Mouse (Mus musculus): ENCODE measurements around the gene F13b. TPM values are rescaled to one million over a fixed set of nuclear protein-coding genes. Genes with fewer than 3 reads are reported as not detected.

The F13b gene
- not detected in 2 replicates for polyA plus RNA-seq (2015; fragmentation: Nextera tagmentation; extraction: Ambion mirVana)

DNA sequence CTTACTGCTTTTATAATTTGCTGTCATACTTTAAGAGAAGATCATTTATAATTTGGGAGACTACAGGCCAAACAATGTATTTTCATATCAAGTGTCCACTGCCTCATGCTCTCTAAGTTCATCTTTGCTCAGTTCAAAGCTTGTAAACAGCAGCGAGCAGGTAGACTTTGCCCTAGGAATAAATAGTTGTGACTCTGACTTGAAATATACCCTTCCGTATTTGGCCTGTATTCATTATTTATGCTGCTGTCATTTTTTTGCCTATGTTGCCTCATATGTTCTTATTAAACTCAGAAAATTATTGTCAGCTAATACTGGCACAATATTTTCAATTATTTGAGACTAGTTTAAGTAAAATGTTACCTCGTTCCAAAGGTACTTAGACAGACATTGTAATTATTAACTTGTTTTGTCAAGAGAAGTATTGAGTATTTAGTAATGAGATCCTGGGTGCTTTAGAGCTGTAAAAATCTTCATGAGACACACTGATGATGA is at the start of gene F13b:
F13b (plus strand) TSS at position 445 of the 495 bp plus-strand sequence.
- Histone ChIP-seq H3K4me3 (replicated peaks) (no peak within 1 kb of the TSS), H3K27me3 (replicated peaks) (no peaks in the 10 kb centered on the region), H3K4me1 (no peaks in the 10 kb centered on the region), H3K27ac (replicated peaks) (no peak within 1 kb of the TSS), H3K36me3 (no peaks in the 10 kb centered on the region), H3K9me3 (replicated peaks) (no peaks in the 10 kb centered on the region), H3K4me2 (no peak within 1 kb of the TSS), H3K9ac (replicated peaks) (no peak within 1 kb of the TSS)
- 90% methylated on average over 3 of the region's 3 CpGs for WGBS
- no peak for ATAC-seq (ENCODE audit: low FRiP score)

DNA sequence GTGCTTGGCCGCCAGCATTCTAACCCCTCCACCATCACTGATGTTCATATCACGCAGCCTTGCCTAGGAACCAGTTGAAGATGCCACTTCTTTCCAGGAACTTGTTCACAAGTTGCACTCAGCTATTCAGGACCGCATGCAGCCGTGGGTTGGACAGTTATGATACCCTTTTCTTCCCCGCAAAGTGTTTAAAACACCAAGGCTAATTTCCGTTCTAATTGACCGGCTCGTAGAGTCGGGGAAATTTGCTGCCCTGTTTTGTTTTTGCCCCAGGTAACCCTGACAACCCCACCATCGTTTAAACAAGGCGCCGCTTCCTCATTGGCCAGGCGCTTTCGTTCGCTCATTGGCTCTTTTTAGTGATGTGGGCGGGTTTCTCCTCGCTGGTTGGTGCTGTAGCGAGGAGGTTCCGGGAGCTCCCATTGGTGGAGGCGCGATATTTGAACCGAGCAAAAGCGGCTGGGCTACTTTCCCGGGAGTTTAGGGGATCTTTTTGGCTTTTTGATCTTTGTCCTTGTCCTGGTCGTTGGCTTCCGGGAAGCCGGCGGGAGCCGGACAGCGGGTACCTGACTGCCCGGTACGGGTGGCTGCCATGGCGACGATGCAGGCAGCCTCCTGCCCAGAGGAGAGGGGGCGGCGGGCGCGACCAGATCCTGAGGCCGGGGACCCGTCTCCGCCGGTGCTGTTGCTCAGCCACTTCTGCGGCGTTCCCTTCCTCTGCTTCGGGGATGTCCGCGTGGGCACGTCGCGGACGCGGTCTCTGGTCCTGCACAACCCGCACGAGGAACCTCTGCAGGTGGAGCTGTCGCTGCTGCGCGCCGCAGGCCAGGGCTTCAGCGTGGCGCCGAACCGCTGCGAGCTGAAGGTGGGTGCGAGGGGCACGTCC is 46.9 kb upstream of the F13b start, which contains the start of gene Aspm:
Aspm (plus strand) TSS at position 433 of the 886 bp plus-strand sequence.
- Histone ChIP-seq H3K27me3 (replicated peaks) (no peaks in the 10 kb centered on the region), H3K4me2 (peak within 1 kb of the TSS; percentile 100), H3K4me3 (replicated peaks) (peak within 1 kb of the TSS; percentile 63), H3K9ac (replicated peaks) (peak within 1 kb of the TSS; percentile 32; the same call in 1 of the 2 replicates), H3K4me1 (peaks cover 13% of the 10 kb centered on the region), H3K36me3 (no peaks in the 10 kb centered on the region; the same call in 1 of the 2 replicates), H3K27ac (replicated peaks) (no peak within 1 kb of the TSS; the same call in 1 of the 2 replicates), H3K9me3 (replicated peaks) (no peaks in the 10 kb centered on the region)
- ATAC-seq (ENCODE audit: low FRiP score) = peak; percentile 99
- WGBS = 0% methylated on average over 64 of the region's 65 CpGs

DNA sequence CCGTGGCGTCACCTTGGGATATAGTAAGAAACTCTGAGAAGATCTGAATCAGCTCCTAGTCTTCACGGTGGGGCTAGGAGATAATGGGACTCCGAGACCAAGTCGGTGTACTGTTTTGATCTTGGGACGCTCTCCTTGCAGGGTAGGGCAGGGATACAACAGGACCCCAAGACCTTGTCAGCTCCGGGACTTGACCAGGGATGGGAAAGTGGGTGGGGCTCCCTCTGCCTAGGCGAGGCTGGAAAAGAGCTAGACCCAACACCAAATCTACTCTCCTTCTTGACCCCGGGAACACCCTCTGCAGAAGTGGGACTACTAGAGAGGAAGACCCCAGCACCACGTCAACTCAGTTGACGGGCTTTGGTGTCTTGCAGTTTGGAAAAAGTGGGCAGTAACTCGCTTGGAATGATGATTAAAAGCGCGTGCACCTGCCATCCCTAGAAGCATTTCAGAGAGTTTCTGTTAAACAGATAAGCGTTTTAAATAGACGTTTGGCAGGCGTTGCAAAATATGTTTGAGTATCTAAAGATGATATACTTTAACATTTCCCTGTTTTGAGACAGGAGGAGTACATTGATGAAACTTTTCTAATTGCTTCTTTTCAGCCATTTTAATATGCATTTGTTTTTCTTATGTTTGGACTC is 46.2 kb upstream of the F13b start:
- Histone ChIP-seq H3K27ac (replicated peaks) (no peak overlapping the region), H3K4me1 (peaks cover 13% of the 10 kb centered on the region), H3K4me2 (peak overlapping the region; percentile 100), H3K27me3 (replicated peaks) (no peaks in the 10 kb centered on the region), H3K36me3 (no peaks in the 10 kb centered on the region; the same call in 1 of the 2 replicates), H3K9me3 (replicated peaks) (no peaks in the 10 kb centered on the region), H3K9ac (replicated peaks) (peak overlapping the region; percentile 32; the same call in 1 of the 2 replicates), H3K4me3 (replicated peaks) (peak overlapping the region; percentile 63)
- peak; percentile 16 for ATAC-seq (ENCODE audit: low FRiP score)
- 4% methylated on average over 17 of the region's 17 CpGs for WGBS

DNA sequence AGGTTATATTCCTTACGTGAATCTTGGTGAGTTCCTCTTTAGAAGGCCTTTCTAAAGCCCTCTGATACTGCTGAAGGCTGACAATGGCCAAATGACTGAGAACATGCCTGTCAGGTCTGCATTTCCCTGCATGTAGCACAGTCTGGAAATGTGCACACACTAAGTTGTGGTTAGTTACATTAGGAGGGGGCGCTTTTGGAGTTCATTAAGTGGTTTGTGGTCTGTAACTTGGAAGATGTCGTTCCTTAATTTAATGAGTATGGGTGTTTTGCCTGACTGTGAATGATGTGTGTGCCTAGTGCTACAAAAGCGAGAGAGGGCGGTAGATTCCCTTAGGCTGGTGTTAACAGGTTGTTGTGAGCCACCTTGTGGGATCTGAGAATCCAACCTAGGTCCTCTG is 40.7 kb upstream of the F13b start:
- ATAC-seq (ENCODE audit: low FRiP score) = no peak
- no peaks in the 10 kb centered on the region for H3K27me3 ChIP-seq (replicated peaks)
- no peak overlapping the region for H3K27ac ChIP-seq (replicated peaks)
- no peak overlapping the region for H3K9ac ChIP-seq (replicated peaks)
- WGBS = 77% methylated on average over 5 of the region's 5 CpGs
- H3K4me1 ChIP-seq = no peaks in the 10 kb centered on the region
- H3K36me3 ChIP-seq = no peaks in the 10 kb centered on the region
- no peak overlapping the region for H3K4me2 ChIP-seq
- H3K9me3 ChIP-seq (replicated peaks) = no peaks in the 10 kb centered on the region
- no peak overlapping the region for H3K4me3 ChIP-seq (replicated peaks)

DNA sequence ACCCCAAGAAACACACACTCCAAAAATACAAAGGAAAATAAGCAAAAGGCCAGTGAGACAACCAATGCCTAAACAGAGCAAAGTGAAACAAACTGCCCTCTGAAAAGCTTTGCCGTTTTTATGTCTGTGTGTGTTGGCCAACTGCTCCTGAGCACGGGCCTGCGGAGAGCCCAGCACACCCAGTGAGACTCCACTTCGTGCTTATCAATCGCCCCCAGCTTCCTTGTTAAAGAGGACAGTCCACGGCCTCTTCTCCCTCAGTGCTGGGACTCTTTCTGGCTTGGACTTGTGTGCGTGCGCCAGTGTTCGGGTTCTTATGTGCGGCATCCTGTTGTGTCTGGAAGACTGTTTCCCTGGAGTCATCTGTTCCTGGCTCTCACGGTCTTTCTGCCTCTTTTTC is 35.6 kb upstream of the F13b start:
- WGBS = 88% methylated on average over 11 of the region's 11 CpGs
- no peaks in the 10 kb centered on the region for H3K9me3 ChIP-seq (replicated peaks)
- no peak overlapping the region for H3K27ac ChIP-seq (replicated peaks)
- no peaks in the 10 kb centered on the region for H3K36me3 ChIP-seq
- no peak overlapping the region for H3K4me2 ChIP-seq
- H3K9ac ChIP-seq (replicated peaks) = no peak overlapping the region
- no peaks in the 10 kb centered on the region for H3K4me1 ChIP-seq
- ATAC-seq (ENCODE audit: low FRiP score) = no peak
- no peaks in the 10 kb centered on the region for H3K27me3 ChIP-seq (replicated peaks)
- no peak overlapping the region for H3K4me3 ChIP-seq (replicated peaks)

DNA sequence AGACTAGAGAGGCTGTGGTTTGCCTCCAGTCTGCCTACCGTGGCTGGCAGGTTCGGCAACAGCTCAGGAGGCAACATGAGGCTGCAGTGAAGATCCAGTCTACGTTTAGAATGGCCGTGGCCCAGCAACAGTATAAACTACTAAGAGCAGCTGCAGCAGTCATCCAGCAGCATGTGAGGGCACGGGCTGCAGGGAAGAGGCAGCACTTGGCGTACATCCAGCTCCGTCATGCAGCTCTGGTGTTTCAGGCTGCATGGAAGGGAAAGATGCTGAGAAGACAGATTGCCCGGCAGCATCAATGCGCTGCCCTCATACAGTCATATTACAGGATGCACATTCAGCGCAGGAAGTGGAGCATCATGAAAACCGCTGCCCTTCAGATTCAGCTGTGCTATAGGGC is 22.6 kb upstream of the F13b start:
- Histone ChIP-seq H3K4me1 (no peaks in the 10 kb centered on the region), H3K27me3 (replicated peaks) (no peaks in the 10 kb centered on the region), H3K36me3 (no peaks in the 10 kb centered on the region), H3K4me2 (no peak overlapping the region), H3K4me3 (replicated peaks) (no peak overlapping the region), H3K27ac (replicated peaks) (no peak overlapping the region), H3K9me3 (replicated peaks) (no peaks in the 10 kb centered on the region), H3K9ac (replicated peaks) (no peak overlapping the region)
- 82% methylated on average over 11 of the region's 11 CpGs for WGBS
- ATAC-seq (ENCODE audit: low FRiP score) = peak; percentile 68; the same call in 1 of the 2 replicates

DNA sequence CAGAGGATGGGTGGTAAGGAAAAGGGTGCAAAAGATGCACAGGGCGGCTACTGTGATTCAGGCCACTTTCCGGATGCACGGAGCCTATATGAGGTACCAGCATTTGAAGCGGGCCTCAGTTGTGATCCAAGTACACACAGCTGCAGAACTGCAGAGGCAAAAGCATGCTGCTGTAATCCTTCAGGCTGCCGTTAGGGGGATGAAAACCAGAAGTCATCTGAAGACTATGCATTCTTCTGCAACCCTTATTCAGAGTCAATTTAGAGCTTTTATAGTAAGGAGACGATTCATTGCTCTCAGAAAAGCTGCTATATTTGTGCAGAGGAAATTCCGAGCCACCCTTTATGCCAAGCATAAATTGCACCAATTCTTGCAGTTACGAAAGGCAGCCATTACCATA is 21.3 kb upstream of the F13b start:
- no peaks in the 10 kb centered on the region for H3K4me1 ChIP-seq
- WGBS = 90% methylated on average over 8 of the region's 8 CpGs
- ATAC-seq (ENCODE audit: low FRiP score) = no peak

DNA sequence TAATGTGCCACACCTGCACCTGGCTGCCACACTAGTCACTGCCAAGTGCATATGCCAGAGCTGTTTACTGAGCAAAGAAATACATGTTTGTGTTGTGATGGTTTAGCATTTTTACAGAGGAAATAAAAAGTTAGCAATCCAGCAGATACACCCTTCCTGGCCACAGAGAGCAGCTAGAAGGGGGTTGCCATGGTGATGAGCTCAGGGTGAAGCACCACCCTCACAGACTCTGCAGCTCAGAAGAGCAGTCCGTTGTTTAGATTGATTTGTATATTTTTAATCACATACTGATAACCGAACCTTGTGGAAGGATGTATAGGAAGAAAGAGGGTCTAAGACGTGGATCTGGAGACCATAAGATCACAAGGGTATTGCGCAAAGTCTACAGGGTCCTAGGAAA is 20.4 kb upstream of the F13b start:
- Histone ChIP-seq H3K36me3 (no peaks in the 10 kb centered on the region), H3K4me2 (no peak overlapping the region), H3K9me3 (replicated peaks) (no peaks in the 10 kb centered on the region), H3K9ac (replicated peaks) (no peak overlapping the region), H3K4me3 (replicated peaks) (no peak overlapping the region), H3K27ac (replicated peaks) (no peak overlapping the region), H3K27me3 (replicated peaks) (no peaks in the 10 kb centered on the region), H3K4me1 (no peaks in the 10 kb centered on the region)
- ATAC-seq (ENCODE audit: low FRiP score) = 0 out of 2 replicates have a peak, but pooled peaks have one; percentile 35
- WGBS = 81% methylated on average over 4 of the region's 4 CpGs

More for the DNA sequence above, 21.3 kb upstream of the F13b start:
- Histone ChIP-seq H3K9ac (replicated peaks) (no peak overlapping the region), H3K36me3 (no peaks in the 10 kb centered on the region), H3K27ac (replicated peaks) (no peak overlapping the region), H3K4me2 (no peak overlapping the region), H3K9me3 (replicated peaks) (no peaks in the 10 kb centered on the region), H3K27me3 (replicated peaks) (no peaks in the 10 kb centered on the region), H3K4me3 (replicated peaks) (no peak overlapping the region)

DNA sequence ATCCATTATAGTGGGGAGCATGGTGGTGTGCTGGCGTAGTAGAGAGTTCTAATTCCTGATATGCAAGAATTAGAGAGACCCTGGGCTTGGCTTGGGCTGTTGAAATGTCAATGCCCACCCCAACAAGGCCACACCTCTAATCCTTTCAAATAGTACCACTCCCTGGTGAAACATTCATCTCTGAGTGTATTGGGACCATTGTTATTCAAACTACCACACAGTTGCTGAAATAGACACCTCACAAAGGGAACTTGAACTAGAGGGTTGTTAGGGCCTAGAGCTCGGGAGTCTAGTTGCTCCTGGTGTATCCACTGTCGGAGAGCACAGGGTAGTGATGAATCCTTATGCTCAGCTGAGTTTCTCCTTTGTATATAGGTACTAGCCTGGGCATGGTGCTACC is 6.9 kb upstream of the F13b start:
- no peak overlapping the region for H3K9ac ChIP-seq (replicated peaks)
- no peaks in the 10 kb centered on the region for H3K9me3 ChIP-seq (replicated peaks)
- H3K27me3 ChIP-seq (replicated peaks) = no peaks in the 10 kb centered on the region
- H3K27ac ChIP-seq (replicated peaks) = no peak overlapping the region
- no peak overlapping the region for H3K4me2 ChIP-seq
- 70% methylated on average over 3 of the region's 3 CpGs for WGBS
- no peaks in the 10 kb centered on the region for H3K36me3 ChIP-seq
- ATAC-seq (ENCODE audit: low FRiP score) = no peak
- no peaks in the 10 kb centered on the region for H3K4me1 ChIP-seq
- no peak overlapping the region for H3K4me3 ChIP-seq (replicated peaks)

DNA sequence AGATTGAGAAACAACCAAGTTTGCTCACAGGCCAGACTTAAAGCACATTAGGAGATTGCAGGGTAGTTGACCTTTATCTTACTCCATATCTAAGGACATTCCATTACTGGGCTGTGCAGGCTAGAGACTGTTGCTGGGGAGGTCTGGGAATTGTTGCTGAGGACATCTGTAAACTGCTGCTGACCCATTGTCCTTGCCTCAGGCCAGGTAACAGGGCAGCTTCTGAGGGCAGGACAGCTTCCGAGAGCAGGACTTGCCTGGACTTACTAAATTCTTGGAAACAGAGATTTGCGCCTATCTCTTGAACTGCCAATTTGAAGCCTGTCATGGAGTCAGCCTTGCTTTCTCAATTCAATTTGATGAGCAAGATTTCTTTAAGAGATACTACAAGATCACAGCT is 6.1 kb upstream of the F13b start:
- ATAC-seq (ENCODE audit: low FRiP score) = no peak
- WGBS = 100% methylated on average over 2 of the region's 2 CpGs
- Histone ChIP-seq H3K4me2 (no peak overlapping the region), H3K27me3 (replicated peaks) (no peaks in the 10 kb centered on the region), H3K4me1 (no peaks in the 10 kb centered on the region), H3K9ac (replicated peaks) (no peak overlapping the region), H3K9me3 (replicated peaks) (no peaks in the 10 kb centered on the region), H3K4me3 (replicated peaks) (no peak overlapping the region), H3K27ac (replicated peaks) (no peak overlapping the region), H3K36me3 (no peaks in the 10 kb centered on the region)

DNA sequence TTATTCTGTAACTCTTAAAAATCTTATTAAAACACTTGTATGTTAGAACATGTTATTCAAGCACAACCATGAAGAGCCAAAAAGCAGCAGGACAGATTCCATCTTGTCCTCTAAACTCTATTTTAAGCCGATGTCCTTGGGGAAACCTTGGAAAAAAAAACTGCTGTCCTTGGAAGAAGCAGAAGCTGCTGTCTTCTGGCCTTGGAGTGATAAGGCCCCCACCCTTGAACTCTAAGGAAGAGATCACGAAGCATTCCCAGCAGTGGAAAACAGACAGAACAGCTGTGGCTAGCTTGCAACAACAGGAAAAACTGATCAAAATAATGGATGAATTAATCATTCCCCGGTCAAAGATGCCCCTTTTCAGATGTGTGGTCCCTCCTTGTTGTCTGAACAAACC is 5.3 kb upstream of the F13b start:
- H3K4me3 ChIP-seq (replicated peaks) = no peak overlapping the region
- no peak overlapping the region for H3K9ac ChIP-seq (replicated peaks)
- no peaks in the 10 kb centered on the region for H3K36me3 ChIP-seq
- H3K27me3 ChIP-seq (replicated peaks) = no peaks in the 10 kb centered on the region
- H3K4me2 ChIP-seq = no peak overlapping the region
- no peak for ATAC-seq (ENCODE audit: low FRiP score)
- H3K4me1 ChIP-seq = no peaks in the 10 kb centered on the region
- H3K27ac ChIP-seq (replicated peaks) = no peak overlapping the region
- no peaks in the 10 kb centered on the region for H3K9me3 ChIP-seq (replicated peaks)
- WGBS = 91% methylated on average over 3 of the region's 3 CpGs

DNA sequence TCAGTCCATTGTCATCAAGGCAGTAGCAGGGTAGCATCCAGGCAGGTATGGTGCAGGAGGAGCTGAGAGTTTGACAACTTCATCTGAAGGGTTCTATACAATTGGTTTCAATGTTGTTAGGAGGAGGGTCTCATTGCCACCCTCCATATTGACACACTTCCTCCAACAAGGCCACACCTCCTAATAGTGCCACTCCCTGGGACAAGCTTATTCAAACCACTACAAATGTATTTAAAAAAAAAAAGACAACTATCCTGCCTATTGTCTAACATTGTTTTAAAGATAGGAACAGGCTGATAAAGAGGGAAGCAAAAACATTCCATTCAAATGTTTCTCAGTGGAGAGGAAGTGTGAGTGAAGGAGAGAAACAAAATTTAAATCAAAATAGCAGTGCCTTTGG is 1.8 kb upstream of the F13b start:
- no peak overlapping the region for H3K4me3 ChIP-seq (replicated peaks)
- H3K36me3 ChIP-seq = no peaks in the 10 kb centered on the region
- H3K9ac ChIP-seq (replicated peaks) = no peak overlapping the region
- ATAC-seq (ENCODE audit: low FRiP score) = no peak
- H3K27ac ChIP-seq (replicated peaks) = no peak overlapping the region
- no peaks in the 10 kb centered on the region for H3K4me1 ChIP-seq
- no peaks in the 10 kb centered on the region for H3K9me3 ChIP-seq (replicated peaks)
- H3K27me3 ChIP-seq (replicated peaks) = no peaks in the 10 kb centered on the region
- H3K4me2 ChIP-seq = no peak overlapping the region

Measured in neural tube, embryonic 15.5 days (tissue).